Mouse (Mus musculus) forebrain, embryonic 16.5 days (tissue): ENCODE data around the gene Wfdc18. TPM values are rescaled to one million over a fixed set of nuclear protein-coding genes. Genes with fewer than 3 reads are reported as not detected.

Experiments used
- ATAC-seq: fragments of 200-750 bp; cut with Nextera tagmentation; 2 replicates; pipeline ENCODE4 v1.8.0; 2017; ENCODE audit warnings: mild to moderate bottlenecking, moderate library complexity
- H3K27ac ChIP-seq: fragments of 300-500 bp; sonication (generic); 2 replicates; pipeline ENCODE4 v1.5.1; 2014; ENCODE audit warnings: low read length, control low read depth
- H3K27me3 ChIP-seq: fragments of 300-500 bp; sonication (generic); replicated peaks from 2 replicates; pipeline ENCODE4 v1.6.1; 2014; ENCODE audit warnings: low read length; ENCODE audit not compliant: control insufficient read depth, insufficient read depth
- H3K36me3 ChIP-seq: fragments of 300-500 bp; sonication (generic); 2 replicates; pipeline ENCODE4 v1.6.1; 2014; ENCODE audit not compliant: control insufficient read depth, insufficient read depth
- H3K4me1 ChIP-seq: fragments of 300-500 bp; sonication (generic); replicated peaks from 2 replicates; pipeline ENCODE4 v1.6.1; 2014; ENCODE audit warnings: low read length; ENCODE audit not compliant: control insufficient read depth, insufficient read depth
- H3K4me2 ChIP-seq: fragments of 300-500 bp; sonication (generic); 2 replicates; pipeline ENCODE4 v1.6.1; 2014; ENCODE audit warnings: mild to moderate bottlenecking, low read length, control low read depth
- H3K4me3 ChIP-seq: fragments of 300-500 bp; sonication (generic); replicated peaks from 2 replicates; pipeline ENCODE4 v1.5.1; 2014; ENCODE audit warnings: mild to moderate bottlenecking, low read length, control low read depth
- H3K9ac ChIP-seq: fragments of 300-500 bp; sonication (generic); replicated peaks from 2 replicates; pipeline ENCODE4 v1.6.1; 2014; ENCODE audit warnings: low read depth, low read length, control low read depth
- H3K9me3 ChIP-seq: fragments of 300-500 bp; sonication (generic); 2 replicates; pipeline ENCODE4 v1.6.1; 2016; ENCODE audit warnings: low read length; ENCODE audit not compliant: control insufficient read depth
- WGBS: fragments of 180-500 bp; shearing (Covaris S2); extraction: QIAGEN DNeasy Blood & Tissue Kit; methylation state at CpG from one replicate; pipeline ENCODE4 v1.1.7; 2014; 5-methylcytosine and 5-hydroxymethylcytosine counted together
- polyA plus RNA-seq: library from polyadenylated mRNA; unstranded; fragments of >200 nt; fragmentation: Nextera tagmentation; extraction: Ambion mirVana; gene quantifications from 2 replicates; pipeline ENCODE4 v1.2.1, GENCODE M21; 2015

Wfdc18 gene
- polyA plus RNA-seq, 1 experiment from 2014 or later = not detected

DNA sequence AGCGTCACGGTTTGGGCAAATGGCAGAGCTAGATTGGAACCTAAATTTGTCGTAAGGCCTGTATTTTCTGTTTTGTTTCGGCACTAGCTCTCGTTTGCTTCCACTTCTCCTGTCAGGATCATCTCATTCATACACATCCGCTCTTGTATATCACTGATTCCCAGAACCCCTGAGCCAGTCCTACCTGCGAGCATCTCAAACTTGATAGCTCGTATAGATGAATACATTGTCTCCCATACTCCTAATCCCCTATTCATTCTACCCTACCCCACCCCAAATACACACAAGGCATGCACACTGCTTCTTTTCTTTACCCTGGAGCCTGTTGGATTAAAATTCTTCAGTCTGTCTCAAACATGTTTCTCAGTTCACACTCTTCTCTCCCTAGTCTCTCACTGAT is 45.4 kb downstream of the Wfdc18 start:
- WGBS = under 1% methylated on average over 8 of the region's 8 CpGs
- no peak for ATAC-seq
- Histone ChIP-seq H3K9ac (peak overlapping the region; percentile 75), H3K9me3 (no peaks in the 10 kb centered on the region), H3K4me3 (peak overlapping the region; percentile 72), H3K27me3 (peaks cover 9% of the 10 kb centered on the region; the same call in 1 of the 2 replicates), H3K4me2 (peak overlapping the region; percentile 65), H3K36me3 (peaks cover 15% of the 10 kb centered on the region), H3K4me1 (peaks cover 16% of the 10 kb centered on the region), H3K27ac (peak overlapping the region; percentile 86)

Other genes with a start within 250 kb of the Wfdc18 start
- 1.8 and 1.9 TPM in 2 replicates for gene Mmp28, start 245.9 kb upstream of the Wfdc18 start, polyA plus RNA-seq
- gene Taf15, start 235.9 kb upstream of the Wfdc18 start, polyA plus RNA-seq = 8.8 and 17.1 TPM in 2 replicates
- gene Heatr9, start 186.8 kb upstream of the Wfdc18 start, polyA plus RNA-seq = not detected in 2 replicates
- gene Ccl5, start 178.5 kb upstream of the Wfdc18 start, polyA plus RNA-seq = 0.60 TPM in 1 of 2 replicates, not detected in the other
- 1.9 TPM in 2 replicates for gene Ccl9, start 130.4 kb upstream of the Wfdc18 start, polyA plus RNA-seq
- gene Ccl6, start 115.9 kb upstream of the Wfdc18 start, polyA plus RNA-seq = 1.9 and 2.4 TPM in 2 replicates
- gene Rpl9-ps1, start 63.4 kb upstream of the Wfdc18 start, polyA plus RNA-seq = not detected in 2 replicates
- 0.67 and 1.8 TPM in 2 replicates for gene Ccl3, start 59.7 kb upstream of the Wfdc18 start, polyA plus RNA-seq
- 0.93 TPM in 1 of 2 replicates, not detected in the other for gene Ccl4, start 46.4 kb upstream of the Wfdc18 start, polyA plus RNA-seq
- not detected in 2 replicates for gene Wfdc17, start 5.0 kb upstream of the Wfdc18 start, polyA plus RNA-seq
- gene Wfdc21, start 37.9 kb downstream of the Wfdc18 start, polyA plus RNA-seq = not detected in 2 replicates
- 34.5 and 41.0 TPM in 2 replicates for gene Heatr6, start 44.7 kb downstream of the Wfdc18 start, polyA plus RNA-seq
- gene Hnf1b, start 141.0 kb downstream of the Wfdc18 start, polyA plus RNA-seq = 0.16 TPM in 1 of 2 replicates, not detected in the other
- gene Ddx52, start 233.0 kb downstream of the Wfdc18 start, polyA plus RNA-seq = 28.7 and 29.9 TPM in 2 replicates